Mouse (Mus musculus) mouse embryonic stem cell (cell line): ENCODE measurements at regions not wholly inside any gene's neighbourhood (a gene's known extent, or its start where the extent isn't known, plus 50 kb on each side); places are given as distances from the start of the nearest gene placed in this dataset.

Experiments used
- in situ Hi-C, 2 experiments: fragments of 300-500 bp; cut with MboI; formaldehyde crosslinking; loops; 1 replicate in 1 of 2; 3 replicates in 1 of 2; pipeline ENCODE4 v1.14.3; 2019 to 2020; ENCODE audit warnings: low sequenced_read_pairs in 2 of 2, low pct_unique_long_range_greater_than_20kb in 1 of 2, mixed read lengths in 1 of 2; ENCODE audit not compliant: unreplicated experiment in 1 of 2

- in situ Hi-C loops = no loop called here
These were observed 85.4 kb downstream of the Rpap3 start for GRCm38 (mm10) chr15:97620261-97620660.

GRCm38 (mm10) chr15:97619764-97620163 lies 85.9 kb downstream of the Rpap3 start:
- in situ Hi-C loops = no loop called here

- in situ Hi-C loops = no loop called here
These were observed 93.3 kb downstream of the Rpap3 start for GRCm38 (mm10) chr15:97612325-97612724.

- in situ Hi-C loops = no loop called here
These were observed 94.9 kb downstream of the Rpap3 start for GRCm38 (mm10) chr15:97610767-97611166.

- in situ Hi-C loops = no loop called here
These were observed 96.1 kb downstream of the Rpap3 start for GRCm38 (mm10) chr15:97609496-97609895.

GRCm38 (mm10) chr15:97608651-97609050 lies 97.0 kb downstream of the Rpap3 start:
- in situ Hi-C loops = no loop called here

GRCm38 (mm10) chr15:97607617-97608206 lies 97.9 kb downstream of the Rpap3 start:
- in situ Hi-C loops = no loop called here

GRCm38 (mm10) chr15:97606630-97607381 lies 98.8 kb downstream of the Rpap3 start:
- in situ Hi-C loops = no loop called here

- in situ Hi-C loops = no loop called here
These were observed 99.4 kb downstream of the Rpap3 start for GRCm38 (mm10) chr15:97606232-97606629.

- in situ Hi-C loops = no loop called here
These were observed 99.8 kb downstream of the Rpap3 start for GRCm38 (mm10) chr15:97605791-97606190.

GRCm38 (mm10) chr15:97603492-97603891 lies 102.1 kb downstream of the Rpap3 start:
- in situ Hi-C loops = no loop called here

- in situ Hi-C loops = no loop called here
These were observed 107.4 kb downstream of the Rpap3 start for GRCm38 (mm10) chr15:97598270-97598669.

- in situ Hi-C loops = no loop called here
These were observed 109.0 kb downstream of the Rpap3 start for GRCm38 (mm10) chr15:97596514-97597081.

- in situ Hi-C loops = no loop called here
These were observed 110.3 kb downstream of the Rpap3 start for GRCm38 (mm10) chr15:97595284-97595796.

- in situ Hi-C loops = no loop called here
These were observed 111.6 kb downstream of the Rpap3 start for GRCm38 (mm10) chr15:97593781-97594600.

- in situ Hi-C loops = no loop called here
These were observed 112.8 kb downstream of the Rpap3 start for GRCm38 (mm10) chr15:97592786-97593185.

GRCm38 (mm10) chr15:97591406-97591805 lies 114.2 kb downstream of the Rpap3 start:
- in situ Hi-C loops = no loop called here

- in situ Hi-C loops = no loop called here
These were observed 114.8 kb downstream of the Rpap3 start for GRCm38 (mm10) chr15:97590732-97591292.
